Mouse (Mus musculus) testis, postnatal 10 days (tissue): Measurements from ENCODE around the gene Rtn1.
"Not testable (repeated sequence)": the region's sequence is repeated elsewhere in the genome, so short reads cannot be mapped to it uniquely, and the experiment has no call there.

Source experiments
- DNase-seq: peaks from one replicate; pipeline ENCODE4 v3.0.0; 2021; ENCODE audit warnings: low spot score

Rtn1 gene

GRCm38 (mm10) chr12:72324210-72324871 is 84.5 kb downstream of the Rtn1 start:
- DNase-seq, result no peak

- DNase-seq, result no peak
Measured at GRCm38 (mm10) chr12:72323778-72324177, 85.1 kb downstream of the Rtn1 start.

GRCm38 (mm10) chr12:72315732-72316465 is 93.0 kb downstream of the Rtn1 start:
- DNase-seq, result no peak

GRCm38 (mm10) chr12:72310818-72311217 is 98.0 kb downstream of the Rtn1 start:
- no peak for DNase-seq

- no peak for DNase-seq
Measured at GRCm38 (mm10) chr12:72308506-72308905, 100.3 kb downstream of the Rtn1 start.

- DNase-seq, result no peak
Measured at GRCm38 (mm10) chr12:72306281-72306680, 102.6 kb downstream of the Rtn1 start.

- no peak for DNase-seq
Measured at GRCm38 (mm10) chr12:72305421-72305820, 103.4 kb downstream of the Rtn1 start.

- no peak for DNase-seq
Measured at GRCm38 (mm10) chr12:72304985-72305384, 103.9 kb downstream of the Rtn1 start.

- no peak for DNase-seq
Measured at GRCm38 (mm10) chr12:72304347-72304688, 104.5 kb downstream of the Rtn1 start.

- DNase-seq, result no peak
Measured at GRCm38 (mm10) chr12:72303624-72304346, 105.1 kb downstream of the Rtn1 start.

- DNase-seq, result no peak
Measured at GRCm38 (mm10) chr12:72301431-72301830, 107.4 kb downstream of the Rtn1 start.

- DNase-seq, result no peak
Measured at GRCm38 (mm10) chr12:72300971-72301370, 107.9 kb downstream of the Rtn1 start.

- DNase-seq, result no peak
Measured at GRCm38 (mm10) chr12:72298222-72298621, 110.6 kb downstream of the Rtn1 start.

GRCm38 (mm10) chr12:72296552-72296951 is 112.3 kb downstream of the Rtn1 start:
- DNase-seq, result no peak

- DNase-seq, result not testable (repeated sequence)
Measured at GRCm38 (mm10) chr12:72293185-72293584, 115.7 kb downstream of the Rtn1 start.

- DNase-seq, result no peak
Measured at GRCm38 (mm10) chr12:72292566-72292965, 116.3 kb downstream of the Rtn1 start.

- DNase-seq, result no peak
Measured at GRCm38 (mm10) chr12:72291266-72291665, 117.6 kb downstream of the Rtn1 start.

GRCm38 (mm10) chr12:72288215-72288614 is 120.6 kb downstream of the Rtn1 start:
- DNase-seq, result no peak

- no peak for DNase-seq
Measured at GRCm38 (mm10) chr12:72287332-72288004, 121.4 kb downstream of the Rtn1 start.

GRCm38 (mm10) chr12:72285366-72286345 is 123.2 kb downstream of the Rtn1 start:
- no peak for DNase-seq

- no peak for DNase-seq
Measured at GRCm38 (mm10) chr12:72284576-72284975, 124.3 kb downstream of the Rtn1 start.
